Mouse (Mus musculus): ENCODE measurements at regions not wholly inside any gene's neighbourhood (a gene's known extent, or its start where the extent isn't known, plus 50 kb on each side); places are given as distances from the start of the nearest gene placed in this dataset.
A peak's percentile ranks its signal among the peaks of the same experiment; 100 is the strongest.

- TF ChIP-seq CTCF (conservative IDR thresholded peaks at IDR 0.05; ENCODE audit: insufficient read depth, insufficient read length, low read depth, low read length) (peak; percentile 31; the same call in 1 of the 2 replicates), POLR2A (IDR thresholded peaks at IDR 0.05; ENCODE audit: low read depth, low read length) (no peak)
These were observed 53.0 kb downstream of the Gm12689 start for GRCm38 (mm10) chr4:99348674-99349073.
